ENCODE assay signal across 20 mouse cellular contexts in the genomic region with DNA sequence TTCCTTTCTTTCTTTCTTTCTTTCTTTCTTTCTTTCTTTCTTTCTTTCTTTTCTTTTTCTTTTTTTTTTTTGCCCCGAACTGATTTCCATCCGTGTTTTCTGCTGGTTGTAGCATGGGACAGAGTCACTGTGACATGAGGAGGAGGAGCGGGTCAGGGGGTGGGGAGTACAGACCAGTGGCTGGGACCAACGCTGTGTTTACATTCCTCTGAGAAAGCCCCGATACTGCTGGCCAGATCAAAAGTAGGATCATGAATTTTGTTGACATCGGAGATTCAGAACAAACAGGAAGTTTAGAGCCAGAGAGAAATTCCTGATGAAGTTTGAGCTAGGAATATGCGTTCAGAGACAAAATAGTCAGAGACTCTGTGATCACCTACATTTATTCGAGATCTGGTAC.
DNase-seq lines count a peak whose midpoint lies in the region; ATAC-seq and TF ChIP-seq lines count a peak whose summit lies in the region.
"Had no signal": no experiment of that assay in that cellular context is flagged by ENCODE, and none has a peak within 500 bp of the region (broad histone marks: within the 10 kb centered on the region; RNA-seq: fewer than 3 reads in every experiment).

No protein-coding gene starts in this region.

- no peak overlapping the region for H3K27ac ChIP-seq in kidney, adult 2 months (ENCODE audit: insufficient read depth, low read depth, low read length)
- no peak overlapping the region for H3K27ac ChIP-seq in liver, postnatal 0 days (ENCODE audit: low read depth)
- H3K27ac ChIP-seq in liver, embryonic 11.5 days (ENCODE audit: low read depth, low read length) = no peak overlapping the region
- H3K27ac ChIP-seq in lung, embryonic 16.5 days (ENCODE audit: low read length) = no peak overlapping the region
- H3K27ac ChIP-seq in stomach, postnatal 0 days (replicated peaks) = 0 out of 2 replicates have a peak overlapping the region, but pooled peaks have one; percentile 30
- H3K27ac ChIP-seq: embryonic facial prominence, embryonic 15.5 days; forebrain, embryonic 15.5 days; heart, adult 2 months; heart, embryonic 13.5 days; hindbrain, embryonic 12.5 days; limb, embryonic 13.5 days; liver, embryonic 15.5 days; midbrain, embryonic 12.5 days had no signal

- no peaks in the 10 kb centered on the region for H3K36me3 ChIP-seq in kidney, adult 2 months (ENCODE audit: control insufficient read depth, insufficient read depth, low read length)
- no peaks in the 10 kb centered on the region for H3K36me3 ChIP-seq in liver, postnatal 0 days (replicated peaks; ENCODE audit: insufficient read depth, low read length)
- no peaks in the 10 kb centered on the region for H3K36me3 ChIP-seq in liver, embryonic 11.5 days (ENCODE audit: control insufficient read depth, insufficient read depth, low read length)
- H3K36me3 ChIP-seq in lung, embryonic 16.5 days (ENCODE audit: control insufficient read depth, insufficient read depth, low read length) = no peaks in the 10 kb centered on the region
- H3K36me3 ChIP-seq in stomach, postnatal 0 days (ENCODE audit: control insufficient read depth, insufficient read depth, low read length) = no peaks in the 10 kb centered on the region
- H3K36me3 ChIP-seq: embryonic facial prominence, embryonic 15.5 days; forebrain, embryonic 15.5 days; heart, embryonic 13.5 days; hindbrain, embryonic 12.5 days; limb, embryonic 13.5 days; liver, embryonic 15.5 days; midbrain, embryonic 12.5 days had no signal

- no peak overlapping the region for H3K9ac ChIP-seq in liver, postnatal 0 days (replicated peaks)
- no peak overlapping the region for H3K9ac ChIP-seq in liver, embryonic 11.5 days (ENCODE audit: low read depth, low read length)
- H3K9ac ChIP-seq in lung, embryonic 16.5 days (ENCODE audit: low read length) = no peak overlapping the region
- H3K9ac ChIP-seq in stomach, postnatal 0 days (ENCODE audit: low read length) = no peak overlapping the region
- H3K9ac ChIP-seq: embryonic facial prominence, embryonic 15.5 days; forebrain, embryonic 15.5 days; heart, embryonic 13.5 days; hindbrain, embryonic 12.5 days; limb, embryonic 13.5 days; liver, embryonic 15.5 days; midbrain, embryonic 12.5 days had no signal

- no peaks in the 10 kb centered on the region for H3K9me3 ChIP-seq in liver, postnatal 0 days (ENCODE audit: low read length)
- no peaks in the 10 kb centered on the region for H3K9me3 ChIP-seq in liver, embryonic 11.5 days (ENCODE audit: control insufficient read depth, low read length)
- H3K9me3 ChIP-seq in lung, embryonic 16.5 days (ENCODE audit: control insufficient read depth, low read length) = no peaks in the 10 kb centered on the region
- H3K9me3 ChIP-seq in stomach, postnatal 0 days (ENCODE audit: control insufficient read depth, low read length) = no peaks in the 10 kb centered on the region
- H3K9me3 ChIP-seq: embryonic facial prominence, embryonic 15.5 days; forebrain, embryonic 15.5 days; heart, embryonic 13.5 days; hindbrain, embryonic 12.5 days; limb, embryonic 13.5 days; liver, embryonic 15.5 days; midbrain, embryonic 12.5 days had no signal

- WGBS in kidney, adult 2 months = 48% methylated on average over 8 of the region's 8 CpGs
- 42% methylated on average over 8 of the region's 8 CpGs for WGBS in liver, postnatal 0 days (ENCODE audit: insufficient replicate concordance)
- 57% methylated on average over 8 of the region's 8 CpGs for WGBS in liver, embryonic 11.5 days
- 24% methylated on average over 8 of the region's 8 CpGs for WGBS in lung, embryonic 16.5 days
- 27% methylated on average over 8 of the region's 8 CpGs for WGBS in stomach, postnatal 0 days

- H3K4me1 ChIP-seq in kidney, adult 2 months (ENCODE audit: control insufficient read depth, insufficient read depth, low read length) = no peaks in the 10 kb centered on the region
- 0 out of 2 replicates have a peak, but pooled peaks cover 5% of the 10 kb centered on the region for H3K4me1 ChIP-seq in liver, postnatal 0 days (ENCODE audit: insufficient read depth)
- H3K4me1 ChIP-seq in liver, embryonic 11.5 days (replicated peaks; ENCODE audit: control insufficient read depth, insufficient read depth, low read length) = no peaks in the 10 kb centered on the region
- peaks cover 5% of the 10 kb centered on the region; the same call in 1 of the 2 replicates for H3K4me1 ChIP-seq in lung, embryonic 16.5 days (replicated peaks; ENCODE audit: control insufficient read depth, insufficient read depth, low read length)
- no peaks in the 10 kb centered on the region; the same call in 1 of the 2 replicates for H3K4me1 ChIP-seq in stomach, postnatal 0 days (replicated peaks; ENCODE audit: control insufficient read depth, insufficient read depth)
- H3K4me1 ChIP-seq: embryonic facial prominence, embryonic 15.5 days; forebrain, embryonic 15.5 days; heart, embryonic 13.5 days; hindbrain, embryonic 12.5 days; limb, embryonic 13.5 days; liver, embryonic 15.5 days; midbrain, embryonic 12.5 days had no signal

- TF ChIP-seq CTCF in kidney, adult 2 months (conservative IDR thresholded peaks at IDR 0.05; ENCODE audit: insufficient read depth, insufficient read length, low read depth, low read length) = no peak
- TF ChIP-seq CTCF in liver, postnatal 0 days (IDR thresholded peaks at IDR 0.05; ENCODE audit: low read depth) = no peak
- no peak for TF ChIP-seq CTCF in stomach, postnatal 0 days (IDR thresholded peaks at IDR 0.05; ENCODE audit: low read depth)

- peak; percentile 37 for DNase-seq in kidney, adult 2 months
- no peak for DNase-seq in kidney, adult 18-20 months
- no peak for DNase-seq in liver, postnatal 0 days
- DNase-seq in liver, embryonic 11.5 days (ENCODE audit: low spot score) = no peak
- no peak for DNase-seq in stomach, postnatal 0 days (ENCODE audit: low spot score)
- DNase-seq in ovary, adult 18-20 months (ENCODE audit: low spot score) = no peak
- DNase-seq: adrenal gland, postnatal 36 days; cerebellum, adult 9-10 months; gastrocnemius, postnatal 14 days; heart, adult 2 months; heart, postnatal 14 days had no signal

- TF ChIP-seq EP300 in liver, postnatal 0 days (IDR thresholded peaks at IDR 0.05; ENCODE audit: low read depth) = no peak
- no peak for TF ChIP-seq EP300 in stomach, postnatal 0 days (optimal IDR thresholded peaks at IDR 0.05)

- no peak for TF ChIP-seq POLR2A in kidney, adult 2 months (IDR thresholded peaks at IDR 0.05; ENCODE audit: low read depth, low read length)

- no peaks in the 10 kb centered on the region for H3K27me3 ChIP-seq in kidney, adult 2 months (replicated peaks; ENCODE audit: control insufficient read depth, insufficient read depth, low read length)
- no peaks in the 10 kb centered on the region for H3K27me3 ChIP-seq in liver, postnatal 0 days (ENCODE audit: insufficient read depth, low read length)
- no peaks in the 10 kb centered on the region for H3K27me3 ChIP-seq in liver, embryonic 11.5 days (replicated peaks; ENCODE audit: control insufficient read depth, insufficient read depth, low read length)
- no peaks in the 10 kb centered on the region for H3K27me3 ChIP-seq in lung, embryonic 16.5 days (ENCODE audit: control insufficient read depth, insufficient read depth, low read depth, low read length)
- no peaks in the 10 kb centered on the region for H3K27me3 ChIP-seq in stomach, postnatal 0 days (ENCODE audit: control insufficient read depth, insufficient read depth, low read length)
- H3K27me3 ChIP-seq: embryonic facial prominence, embryonic 15.5 days; forebrain, embryonic 15.5 days; heart, embryonic 13.5 days; hindbrain, embryonic 12.5 days; limb, embryonic 13.5 days; liver, embryonic 15.5 days; midbrain, embryonic 12.5 days had no signal

- no peak; the same call in 1 of the 2 replicates for ATAC-seq in liver, postnatal 0 days
- no peak for ATAC-seq in liver, embryonic 11.5 days (replicated peaks; ENCODE audit: low FRiP score)
- ATAC-seq in lung, embryonic 16.5 days (ENCODE audit: low read depth) = peak; percentile 89
- no peak for ATAC-seq in stomach, postnatal 0 days (ENCODE audit: low FRiP score, low TSS enrichment)
- ATAC-seq: forebrain, embryonic 15.5 days; intestine, postnatal 0 days had no signal

- no peak overlapping the region for H3K4me3 ChIP-seq in kidney, adult 2 months (ENCODE audit: insufficient read depth, low read depth, low read length)
- no peak overlapping the region for H3K4me3 ChIP-seq in liver, postnatal 0 days (ENCODE audit: low read depth, low read length)
- H3K4me3 ChIP-seq in liver, embryonic 11.5 days (ENCODE audit: low read depth, low read length) = no peak overlapping the region
- no peak overlapping the region for H3K4me3 ChIP-seq in lung, embryonic 16.5 days (ENCODE audit: low read length)
- no peak overlapping the region for H3K4me3 ChIP-seq in stomach, postnatal 0 days (ENCODE audit: low read depth, low read length)
- H3K4me3 ChIP-seq: embryonic facial prominence, embryonic 15.5 days; forebrain, embryonic 15.5 days; heart, adult 2 months; heart, embryonic 13.5 days; hindbrain, embryonic 12.5 days; limb, embryonic 13.5 days; liver, embryonic 15.5 days; midbrain, embryonic 12.5 days had no signal

- H3K4me2 ChIP-seq in liver, postnatal 0 days (ENCODE audit: low read depth, low read length) = 0 out of 2 replicates have a peak overlapping the region, but pooled peaks have one; percentile 7
- H3K4me2 ChIP-seq in liver, embryonic 11.5 days = no peak overlapping the region
- H3K4me2 ChIP-seq in lung, embryonic 16.5 days (ENCODE audit: low read depth, low read length) = no peak overlapping the region
- H3K4me2 ChIP-seq in stomach, postnatal 0 days (replicated peaks; ENCODE audit: low read depth) = no peak overlapping the region
- H3K4me2 ChIP-seq: embryonic facial prominence, embryonic 15.5 days; forebrain, embryonic 15.5 days; heart, embryonic 13.5 days; hindbrain, embryonic 12.5 days; limb, embryonic 13.5 days; liver, embryonic 15.5 days; midbrain, embryonic 12.5 days had no signal
